In genomic region chr8:80869881-80870328, GRCm38 (mm10) we compare ENCODE assay signal across 9 mouse cellular contexts. TPM values are rescaled to one million over a fixed set of nuclear protein-coding genes. Genes with fewer than 3 reads are reported as not detected.
A peak's percentile ranks its signal among the peaks of the same experiment; 100 is the strongest.
DNase-seq lines count a peak whose midpoint lies in the region; ATAC-seq and TF ChIP-seq lines count a peak whose summit lies in the region.
"Had no signal": no experiment of that assay in that cellular context is flagged by ENCODE, and none has a peak within 500 bp of the region (broad histone marks: within the 10 kb centered on the region; RNA-seq: fewer than 3 reads in every experiment).

No protein-coding gene starts in this region.

- H3K9me3 ChIP-seq in heart, embryonic 15.5 days (replicated peaks): no peaks in the 10 kb centered on the region
- H3K9me3 ChIP-seq in midbrain, embryonic 12.5 days: no peaks in the 10 kb centered on the region

- H3K9ac ChIP-seq in heart, embryonic 15.5 days: no peak overlapping the region
- no peak overlapping the region for H3K9ac ChIP-seq in midbrain, embryonic 12.5 days (replicated peaks)

- H3K27me3 ChIP-seq in heart, embryonic 15.5 days: no peaks in the 10 kb centered on the region
- no peaks in the 10 kb centered on the region for H3K27me3 ChIP-seq in midbrain, embryonic 12.5 days

- peaks cover 7% of the 10 kb centered on the region; the same call in 1 of the 2 replicates for H3K36me3 ChIP-seq in heart, embryonic 15.5 days
- H3K36me3 ChIP-seq in midbrain, embryonic 12.5 days: no peaks in the 10 kb centered on the region

- 56% methylated on average over 11 of the region's 11 CpGs for WGBS in heart, embryonic 15.5 days
- 55% methylated on average over 11 of the region's 11 CpGs for WGBS in midbrain, embryonic 12.5 days

- H3K4me3 ChIP-seq in embryonic fibroblast, embryonic 13.5 days (ENCODE audit: insufficient read depth, low read length): no peak overlapping the region
- no peak overlapping the region for H3K4me3 ChIP-seq in heart, embryonic 15.5 days
- H3K4me3 ChIP-seq in midbrain, embryonic 12.5 days: no peak overlapping the region

- ATAC-seq in heart, embryonic 15.5 days (replicated peaks; ENCODE audit: insufficient number of reproducible peaks, insufficient read depth, low FRiP score, low read depth): no peak
- ATAC-seq in midbrain, embryonic 12.5 days (ENCODE audit: low FRiP score, low read depth): peak; percentile 42; the same call in 1 of the 2 replicates

- peak; percentile 62 for DNase-seq in layer of hippocampus, adult 9-11 months
- DNase-seq in layer of hippocampus, postnatal 10 days (ENCODE audit: low spot score in 2 of 2): no peak
- no peak for DNase-seq in embryo, embryonic 10 days (ENCODE audit: low spot score)
- no peak for DNase-seq in spleen, postnatal 10 days (ENCODE audit: low spot score in 2 of 2)
- no peak for DNase-seq in cerebellum, postnatal 36 days

- H3K27ac ChIP-seq in embryonic fibroblast, embryonic 13.5 days (ENCODE audit: insufficient read depth, low read length): peak overlapping the region; percentile 70
- H3K27ac ChIP-seq in heart, embryonic 15.5 days: peak overlapping the region; percentile 87
- H3K27ac ChIP-seq in midbrain, embryonic 12.5 days (replicated peaks): peak overlapping the region; percentile 7; the same call in 1 of the 2 replicates
- H3K27ac ChIP-seq: macrophage had no signal

- peak overlapping the region; percentile 56 for H3K4me2 ChIP-seq in heart, embryonic 15.5 days
- H3K4me2 ChIP-seq in midbrain, embryonic 12.5 days (replicated peaks): no peak overlapping the region

- H3K4me1 ChIP-seq in embryonic fibroblast, embryonic 13.5 days (ENCODE audit: control insufficient read depth, insufficient read depth, low read length): peaks cover 12% of the 10 kb centered on the region
- peaks cover 90% of the 10 kb centered on the region for H3K4me1 ChIP-seq in heart, embryonic 15.5 days (replicated peaks)
- peaks cover 48% of the 10 kb centered on the region for H3K4me1 ChIP-seq in midbrain, embryonic 12.5 days

- no peak for TF ChIP-seq CTCF in embryonic fibroblast, embryonic 13.5 days (IDR thresholded peaks at IDR 0.05; ENCODE audit: borderline replicate concordance, insufficient read depth, low read length)

- no peak for TF ChIP-seq POLR2A in embryonic fibroblast, embryonic 13.5 days (IDR thresholded peaks at IDR 0.05; ENCODE audit: low read depth, low read length)

RNA-seq across cellular contexts. Expression of gene Gab1, which starts 10.4 kb away (rescaled TPM):
- 10 to 100 TPM; 17.4 to 18.6 TPM for total RNA-seq in layer of hippocampus, postnatal 10 days (2021)
- polyA plus RNA-seq in embryonic fibroblast, embryonic 13.5 days (2011; ENCODE audit: insufficient read length, low read depth, missing spikeins): 15.5 and 25.4 TPM in 2 replicates
- 28.4 and 30.6 TPM in 2 replicates for polyA plus RNA-seq in heart, embryonic 15.5 days (2015; fragmentation: Nextera tagmentation; extraction: Ambion mirVana)
- polyA plus RNA-seq in midbrain, embryonic 12.5 days (2016; fragmentation: Nextera tagmentation; extraction: Ambion mirVana): 14.5 and 15.1 TPM in 2 replicates

Comparison
In these comparisons a context has a peak if more than half of its experiments do, and no peak if none do; other contexts are left out.
1. H3K27ac ChIP-seq: peak in every context shown above with its lines; median percentile 87 in heart, embryonic 15.5 days; 70 in embryonic fibroblast, embryonic 13.5 days; 7 in midbrain, embryonic 12.5 days.